20 mouse cellular contexts compared by ENCODE assay signal in genomic region chr10:91464691-91465090, GRCm38 (mm10).
DNase-seq lines count a peak whose midpoint lies in the region; ATAC-seq lines count a peak whose summit lies in the region.
"Had no signal": no experiment of that assay in that cellular context is flagged by ENCODE, and none has a peak within 500 bp of the region (broad histone marks: within the 10 kb centered on the region; RNA-seq: fewer than 3 reads in every experiment).

No protein-coding gene starts in this region.

- no peaks in the 10 kb centered on the region for H3K27me3 ChIP-seq in heart, embryonic 10.5 days (ENCODE audit: insufficient read depth, poor library complexity, severe bottlenecking)
- H3K27me3 ChIP-seq in kidney, embryonic 14.5 days (ENCODE audit: control insufficient read depth, insufficient read depth, low read length), result no peaks in the 10 kb centered on the region
- H3K27me3 ChIP-seq: forebrain, embryonic 15.5 days; intestine, embryonic 15.5 days; liver, embryonic 13.5 days had no signal

- H3K9me3 ChIP-seq in heart, embryonic 10.5 days, result no peaks in the 10 kb centered on the region
- no peaks in the 10 kb centered on the region for H3K9me3 ChIP-seq in kidney, embryonic 14.5 days (ENCODE audit: control insufficient read depth, low read length)
- H3K9me3 ChIP-seq: forebrain, embryonic 15.5 days; intestine, embryonic 15.5 days; liver, embryonic 13.5 days had no signal

- WGBS in heart, embryonic 10.5 days, result 87% methylated on average over 2 of the region's 2 CpGs
- WGBS in kidney, embryonic 14.5 days, result 94% methylated on average over 2 of the region's 2 CpGs

- H3K27ac ChIP-seq in heart, embryonic 10.5 days, result no peak overlapping the region
- H3K27ac ChIP-seq in kidney, embryonic 14.5 days (ENCODE audit: low read depth, low read length), result no peak overlapping the region
- H3K27ac ChIP-seq: forebrain, embryonic 15.5 days; hindbrain, embryonic 14.5 days; intestine, embryonic 15.5 days; liver, embryonic 13.5 days; macrophage had no signal

- H3K4me3 ChIP-seq in heart, embryonic 10.5 days, result no peak overlapping the region
- H3K4me3 ChIP-seq in kidney, embryonic 14.5 days (ENCODE audit: low read length), result no peak overlapping the region
- H3K4me3 ChIP-seq: forebrain, embryonic 15.5 days; intestine, embryonic 15.5 days; liver, embryonic 13.5 days had no signal

- DNase-seq in heart, adult 18-20 months, result peak; percentile 34 to 42
- no peak for DNase-seq in heart, embryonic 10.5 days (ENCODE audit: low spot score)
- peak; percentile 32 for DNase-seq in kidney, postnatal 14 days
- peak; percentile 6 for DNase-seq in adipocyte (ENCODE audit: low spot score)
- DNase-seq in lung, postnatal 14 days, result peak; percentile 20
- DNase-seq in retina, embryonic 14.5 days (ENCODE audit: low spot score), result no peak
- DNase-seq: adrenal gland, postnatal 10 days; B cell, adult 2 months; cerebellum, adult 11-12 months; cerebellum, postnatal 25 days; layer of hippocampus, postnatal 36 days; liver, embryonic 13.5 days; retina, postnatal 1 day; thymus, postnatal 4 days had no signal

- no peaks in the 10 kb centered on the region for H3K36me3 ChIP-seq in heart, embryonic 10.5 days
- H3K36me3 ChIP-seq in kidney, embryonic 14.5 days (ENCODE audit: control insufficient read depth, insufficient read depth, low read length), result no peaks in the 10 kb centered on the region
- H3K36me3 ChIP-seq: forebrain, embryonic 15.5 days; intestine, embryonic 15.5 days; liver, embryonic 13.5 days had no signal

- no peak for ATAC-seq in kidney, embryonic 14.5 days (ENCODE audit: low FRiP score, low TSS enrichment)
- ATAC-seq: forebrain, embryonic 15.5 days; intestine, embryonic 15.5 days had no signal

- no peak overlapping the region for H3K4me2 ChIP-seq in kidney, embryonic 14.5 days (replicated peaks; ENCODE audit: low read depth, low read length)
- H3K4me2 ChIP-seq: forebrain, embryonic 15.5 days; hindbrain, embryonic 14.5 days; intestine, embryonic 15.5 days; liver, embryonic 13.5 days; midbrain, embryonic 11.5 days had no signal

- no peaks in the 10 kb centered on the region; the same call in 1 of the 2 replicates for H3K4me1 ChIP-seq in heart, embryonic 10.5 days
- H3K4me1 ChIP-seq in kidney, embryonic 14.5 days (ENCODE audit: control insufficient read depth, insufficient read depth, low read length), result no peaks in the 10 kb centered on the region
- H3K4me1 ChIP-seq: forebrain, embryonic 15.5 days; intestine, embryonic 15.5 days; liver, embryonic 13.5 days had no signal

- H3K9ac ChIP-seq in kidney, embryonic 14.5 days (ENCODE audit: low read depth, low read length), result no peak overlapping the region
- H3K9ac ChIP-seq: forebrain, embryonic 15.5 days; hindbrain, embryonic 14.5 days; intestine, embryonic 15.5 days; liver, embryonic 13.5 days had no signal

Comparison
In these comparisons a context has a peak if more than half of its experiments do, and no peak if none do; other contexts are left out.
1. DNase-seq: peak in heart, adult 18-20 months (2 of 2), kidney, postnatal 14 days (single experiment), adipocyte (single experiment) and lung, postnatal 14 days (single experiment); none in heart, embryonic 10.5 days (single experiment) and retina, embryonic 14.5 days (single experiment).